Mouse (Mus musculus): Measurements from ENCODE around the gene Kcnn4. TPM values are rescaled to one million over a fixed set of nuclear protein-coding genes. Genes with fewer than 3 reads are reported as not detected.

The Kcnn4 gene
- total RNA-seq, 2 experiments from 2014 or later: 0.70 to 0.81 TPM

DNA sequence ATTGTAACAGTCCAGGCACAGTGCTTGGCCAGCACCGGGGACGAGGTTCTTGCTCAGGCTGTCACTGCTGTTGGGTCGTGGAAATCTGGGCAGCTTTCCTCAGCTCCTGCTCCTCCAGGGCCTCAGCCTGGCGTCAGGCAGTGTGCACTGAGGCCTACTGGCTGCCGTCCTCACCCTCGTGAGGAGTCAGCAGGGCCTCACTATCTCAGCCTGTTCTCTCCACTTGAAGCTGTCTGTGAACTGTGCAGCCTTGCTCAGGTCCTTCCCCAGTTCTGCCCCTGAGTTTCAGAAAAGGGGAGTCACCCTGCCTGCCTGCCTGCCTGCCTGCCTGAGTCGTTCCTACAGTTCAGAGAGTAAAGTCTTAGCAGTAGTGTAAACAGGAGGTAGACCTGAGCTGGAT is 45.2 kb downstream of the Kcnn4 start:
- intact Hi-C loops (cut with DNase I): no loop called here

DNA sequence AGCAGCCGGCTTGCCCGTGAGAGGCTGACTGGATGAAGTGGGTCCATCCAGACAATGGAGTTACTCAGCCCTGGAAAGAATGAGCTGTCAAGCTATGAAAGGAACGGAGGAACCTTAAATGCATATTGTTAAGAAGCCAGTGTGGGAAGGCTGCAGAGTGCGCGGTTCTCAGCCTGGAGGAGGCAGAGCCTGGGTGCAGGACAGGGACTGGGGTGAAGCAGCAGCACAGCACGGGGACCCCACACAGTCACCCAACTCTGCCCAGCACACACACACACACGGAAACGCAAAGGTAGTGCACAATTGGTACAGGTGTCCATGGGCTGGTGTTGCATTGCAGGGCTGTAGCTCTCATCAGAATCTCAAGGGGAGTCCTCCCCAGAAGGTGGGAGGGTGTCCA is 49.5 kb downstream of the Kcnn4 start:
- intact Hi-C loops (cut with DNase I): no loop called here
- no peak for DNase-seq (ENCODE audit: low spot score)

More for the DNA sequence above, 45.2 kb downstream of the Kcnn4 start:
- no peak for DNase-seq (ENCODE audit: low spot score)

DNA sequence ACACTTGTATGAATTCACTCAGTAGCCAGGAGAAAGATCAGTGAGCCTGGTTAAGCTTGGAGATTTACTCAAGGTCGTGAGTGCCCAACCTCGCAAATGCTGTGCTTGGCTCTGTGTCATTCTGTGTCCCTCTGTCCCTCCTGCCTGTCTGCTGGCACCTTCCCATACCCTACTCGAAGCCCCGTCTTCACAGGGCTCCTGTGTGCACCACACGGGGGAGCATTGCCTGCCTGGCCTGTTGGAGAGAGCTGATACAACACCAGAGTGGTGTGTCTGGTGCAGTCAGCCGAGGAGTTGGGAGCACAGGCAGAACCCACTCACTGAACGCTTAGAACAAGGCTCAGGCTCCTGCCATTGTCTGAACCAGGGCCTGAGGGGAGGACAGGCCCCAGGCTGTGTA is 51.6 kb downstream of the Kcnn4 start:
- intact Hi-C loops (cut with DNase I): no loop called here
- DNase-seq (ENCODE audit: low spot score): no peak

DNA sequence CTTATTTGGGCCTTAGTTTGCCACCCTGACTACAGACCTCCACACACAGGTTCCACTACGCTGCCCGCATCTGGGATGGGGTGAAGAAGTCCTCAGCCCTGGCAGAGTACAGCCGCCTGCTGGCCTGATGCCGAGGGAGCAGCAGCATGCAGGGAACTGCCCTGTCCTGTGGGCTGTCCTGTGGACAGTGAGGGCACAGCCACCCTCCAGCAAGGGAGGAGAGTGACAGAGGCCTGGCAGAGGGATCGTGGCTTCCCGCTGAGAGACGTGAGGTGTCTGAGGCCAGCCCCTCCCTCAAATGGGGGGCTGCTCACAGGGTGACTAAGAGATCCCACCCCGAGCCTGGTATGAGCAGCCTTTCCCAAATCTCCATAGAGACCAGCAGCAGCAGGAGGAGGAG is 52.2 kb downstream of the Kcnn4 start:
- intact Hi-C loops (cut with DNase I): no loop called here
- no peak for DNase-seq (ENCODE audit: low spot score)

DNA sequence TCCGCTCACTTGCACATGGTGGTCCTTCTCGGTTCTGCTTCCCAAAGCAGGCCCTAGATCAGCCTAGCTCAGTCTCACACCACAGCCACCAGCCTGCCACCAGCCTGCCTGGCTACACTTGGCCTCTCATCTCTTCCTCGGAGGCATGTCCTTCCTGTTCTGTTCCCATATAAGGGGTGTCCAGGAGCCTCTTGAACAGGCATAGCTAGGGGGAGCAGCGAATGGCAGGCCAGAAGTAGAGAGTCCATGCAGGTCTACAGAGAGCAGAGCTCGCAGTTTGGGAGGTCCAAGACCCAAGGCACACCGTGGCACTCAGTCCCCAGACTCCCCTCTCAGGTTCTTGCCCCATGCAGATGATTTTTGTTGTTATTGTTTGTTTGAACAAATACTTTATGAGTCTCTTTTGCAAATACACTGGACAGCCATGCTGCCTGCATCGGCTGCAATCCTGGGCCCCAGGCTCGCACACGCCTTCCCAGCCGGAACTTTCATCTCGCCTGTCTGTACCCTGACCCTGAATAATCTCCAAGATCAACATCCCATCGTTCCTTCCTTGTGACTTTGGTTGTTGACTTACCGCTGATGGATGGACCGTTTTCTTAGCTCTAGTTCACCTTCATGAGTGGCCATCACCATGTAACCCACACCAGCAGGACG is 53.2 kb downstream of the Kcnn4 start:
- intact Hi-C loops (cut with DNase I): no loop called here

DNA sequence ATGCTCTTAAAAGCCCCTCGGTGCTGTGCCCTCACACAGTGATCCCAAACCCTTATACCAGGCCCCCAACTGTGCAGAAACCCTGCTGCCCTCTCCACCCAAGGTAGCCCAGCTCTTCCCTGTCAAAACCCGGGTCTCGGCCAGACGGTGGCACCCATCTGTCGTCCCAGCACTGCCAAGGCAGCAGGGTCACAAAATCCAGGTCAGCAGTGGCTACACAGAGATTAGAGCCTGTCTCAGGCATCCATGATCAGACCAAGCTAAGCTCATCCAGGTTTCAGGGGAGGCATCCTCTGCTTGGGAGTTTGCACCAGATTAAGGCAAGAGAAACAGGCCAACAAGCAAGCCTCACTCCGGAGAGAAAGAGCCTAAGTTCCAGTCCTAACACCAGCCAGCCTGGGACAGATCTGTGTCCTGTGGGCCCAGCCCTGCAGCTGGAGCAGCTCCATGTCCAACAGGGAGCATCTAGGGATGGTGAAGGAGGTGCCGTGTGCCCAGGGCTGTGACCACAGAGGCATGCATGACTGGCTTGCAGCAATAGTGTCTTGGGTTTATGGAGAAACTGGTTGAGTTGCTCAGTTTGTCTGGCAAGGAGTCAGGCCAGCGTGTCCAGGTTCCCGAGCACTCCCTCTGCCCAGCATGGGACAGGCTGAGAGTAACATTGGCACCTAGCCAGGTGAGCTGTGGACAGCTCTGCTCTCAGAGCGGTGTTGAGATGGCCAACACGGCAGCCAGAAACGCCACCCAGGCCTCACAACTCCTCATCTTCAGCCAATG is 54.1 kb downstream of the Kcnn4 start:
- intact Hi-C loops (cut with DNase I): no loop called here
- no peak for DNase-seq (ENCODE audit: low spot score)

More for the DNA sequence above, 53.2 kb downstream of the Kcnn4 start:
- no peak for DNase-seq (ENCODE audit: low spot score)

DNA sequence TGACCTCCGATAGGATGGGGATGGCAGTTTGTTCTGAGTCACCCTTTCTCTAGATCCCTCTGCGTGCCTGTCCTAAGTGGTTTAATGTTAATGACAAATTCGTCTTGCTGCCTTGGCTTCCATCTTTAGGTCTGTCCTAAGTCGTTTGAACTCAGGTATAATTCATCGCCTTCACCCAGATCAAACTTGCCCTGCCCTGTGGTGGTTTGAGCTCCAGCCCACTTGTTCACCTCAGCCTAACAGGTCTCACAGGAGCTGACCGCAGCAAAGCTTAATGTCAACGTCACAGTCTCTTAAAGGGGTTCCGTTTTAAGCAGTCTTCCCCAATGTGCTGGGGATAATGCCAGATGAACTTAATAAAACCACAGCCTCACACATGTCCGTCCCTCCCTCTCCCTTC is 55.9 kb downstream of the Kcnn4 start:
- intact Hi-C loops (cut with DNase I): no loop called here
- DNase-seq (ENCODE audit: low spot score): no peak

DNA sequence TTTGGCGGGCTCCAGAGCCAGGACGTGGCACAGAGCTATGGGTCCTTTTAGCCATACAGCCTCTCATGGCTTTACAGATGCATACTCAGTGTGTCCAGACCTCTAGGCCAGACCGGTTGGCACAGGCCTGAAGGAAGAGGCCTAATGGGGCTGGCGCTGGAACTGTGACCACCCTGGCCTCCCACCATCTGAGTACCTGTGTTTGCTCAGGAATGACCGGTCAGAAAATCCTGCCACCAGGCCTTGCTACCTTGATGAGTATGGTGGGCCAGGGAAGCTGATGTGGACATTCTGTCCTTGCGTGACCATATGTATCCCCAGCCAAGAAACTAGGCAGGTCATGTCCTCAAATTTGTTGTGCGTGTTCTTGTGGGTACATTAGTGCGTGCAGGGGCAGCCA is 57.1 kb downstream of the Kcnn4 start:
- intact Hi-C loops (cut with DNase I): no loop called here
- no peak for DNase-seq (ENCODE audit: low spot score)

DNA sequence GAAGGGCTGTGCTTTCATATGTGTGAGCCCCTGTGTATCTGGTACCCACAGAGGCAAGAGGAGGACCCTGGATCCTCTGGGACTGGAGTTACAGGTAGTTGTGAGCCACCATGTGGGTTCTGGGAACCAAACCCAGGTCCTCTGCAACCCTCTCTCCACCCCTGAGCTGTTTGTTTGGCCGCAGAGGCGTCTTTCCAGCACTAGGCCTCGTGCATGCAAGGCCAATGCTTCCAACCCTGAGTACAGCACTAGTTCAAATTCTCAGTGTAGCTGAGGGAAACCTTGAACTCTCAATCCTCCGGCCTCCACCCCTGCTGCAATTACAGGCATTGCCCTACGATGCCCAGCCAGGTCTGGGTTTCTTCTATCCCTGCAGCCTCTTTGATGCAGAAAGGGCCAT is 58.7 kb downstream of the Kcnn4 start:
- no peak for DNase-seq (ENCODE audit: low spot score)
- intact Hi-C loops (cut with DNase I): no loop called here

DNA sequence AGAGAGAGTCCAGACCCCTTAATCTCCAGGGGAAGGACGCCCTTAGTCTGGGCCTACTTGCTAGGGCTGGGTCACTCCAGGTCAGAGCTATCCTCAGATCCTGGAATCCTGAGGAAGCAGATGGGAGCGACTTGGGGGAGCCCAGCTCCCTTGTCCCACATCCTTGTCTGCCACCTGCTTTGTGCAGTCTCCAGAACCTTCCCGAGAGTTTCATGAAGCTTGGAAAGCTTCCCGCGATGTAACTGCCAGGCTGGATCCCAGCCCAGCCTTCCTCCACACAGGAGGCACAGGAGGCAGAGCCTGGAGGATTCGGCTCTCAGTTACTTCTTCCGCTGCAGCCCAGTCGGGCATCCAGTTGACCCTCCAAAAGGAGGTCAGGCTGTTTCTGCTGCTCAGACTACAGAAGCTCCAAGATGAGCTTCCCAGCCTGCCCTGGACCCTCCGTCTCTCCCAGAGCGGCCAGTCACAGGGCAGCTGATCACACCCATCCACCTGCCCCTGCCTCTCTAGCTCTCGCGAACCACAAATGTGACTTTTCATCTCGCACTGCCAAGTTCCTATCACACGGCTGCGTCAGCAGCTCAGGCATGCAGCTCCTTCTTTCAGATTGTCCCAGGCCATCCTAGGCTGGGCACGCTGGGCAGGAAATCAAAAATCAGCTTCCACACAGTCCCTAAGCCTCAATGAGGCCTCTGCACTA is 59.5 kb downstream of the Kcnn4 start:
- DNase-seq (ENCODE audit: low spot score): no peak

DNA sequence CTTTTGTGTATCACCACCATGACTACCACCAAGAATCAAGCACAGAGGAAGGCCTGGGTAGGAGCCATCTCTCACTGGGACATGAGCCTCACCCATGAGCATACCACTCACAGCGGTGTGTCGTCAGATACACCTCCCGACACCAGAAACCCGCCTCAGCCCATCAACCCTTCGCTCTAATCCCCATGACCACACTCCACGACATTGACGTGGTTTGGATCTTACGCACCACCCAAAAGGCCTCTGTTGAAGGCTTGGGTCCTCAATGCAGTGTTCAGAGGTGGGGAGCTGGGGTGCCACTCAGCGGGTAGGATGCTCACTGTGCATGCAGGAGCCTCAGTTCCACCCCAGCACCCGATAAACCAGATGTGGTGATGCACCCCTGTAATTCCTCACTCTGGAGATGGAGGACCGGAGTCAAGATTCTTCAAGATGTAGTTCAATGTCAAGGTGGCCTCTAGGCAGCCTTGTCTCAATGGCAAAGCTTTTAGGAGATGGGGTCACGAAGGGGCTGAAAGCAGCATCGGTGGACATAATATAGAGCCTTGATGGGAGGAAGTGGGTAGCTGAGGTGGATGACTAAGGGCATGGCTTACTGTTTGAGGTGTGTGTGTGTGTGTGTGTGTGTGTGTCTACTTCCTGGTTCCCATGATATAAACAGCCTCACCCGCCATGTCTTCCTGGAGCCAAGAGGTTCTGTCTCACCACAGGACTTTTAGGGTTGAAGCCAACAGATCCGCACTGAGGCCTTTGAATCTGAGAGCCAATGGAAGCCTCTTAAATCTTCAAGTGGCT is 60.7 kb downstream of the Kcnn4 start:
- intact Hi-C loops (cut with DNase I): no loop called here
- DNase-seq (ENCODE audit: low spot score): no peak

More for the DNA sequence above, 59.5 kb downstream of the Kcnn4 start:
- intact Hi-C loops (cut with DNase I): no loop called here

DNA sequence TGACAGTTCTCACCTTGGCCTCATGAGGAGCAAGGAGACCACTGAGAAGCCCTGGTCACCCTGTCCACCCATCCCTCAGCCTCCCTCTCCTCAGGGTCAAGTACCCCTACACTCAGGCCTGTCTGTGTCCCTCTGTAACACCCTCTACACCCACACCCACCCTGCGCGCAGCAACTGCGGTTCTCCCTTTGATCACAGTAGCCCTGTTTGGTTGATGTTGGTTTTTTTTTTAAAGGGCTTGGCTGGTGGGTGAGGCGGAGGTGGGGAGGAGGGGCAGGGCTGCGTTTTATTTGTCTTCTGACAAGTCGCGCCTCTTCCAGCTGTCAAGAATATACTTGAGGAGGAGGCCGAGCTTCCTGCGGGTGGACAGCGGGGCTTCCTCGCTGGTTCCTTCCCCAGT is 61.6 kb downstream of the Kcnn4 start:
- intact Hi-C loops (cut with DNase I): no loop called here
- no peak for DNase-seq (ENCODE audit: low spot score)

DNA sequence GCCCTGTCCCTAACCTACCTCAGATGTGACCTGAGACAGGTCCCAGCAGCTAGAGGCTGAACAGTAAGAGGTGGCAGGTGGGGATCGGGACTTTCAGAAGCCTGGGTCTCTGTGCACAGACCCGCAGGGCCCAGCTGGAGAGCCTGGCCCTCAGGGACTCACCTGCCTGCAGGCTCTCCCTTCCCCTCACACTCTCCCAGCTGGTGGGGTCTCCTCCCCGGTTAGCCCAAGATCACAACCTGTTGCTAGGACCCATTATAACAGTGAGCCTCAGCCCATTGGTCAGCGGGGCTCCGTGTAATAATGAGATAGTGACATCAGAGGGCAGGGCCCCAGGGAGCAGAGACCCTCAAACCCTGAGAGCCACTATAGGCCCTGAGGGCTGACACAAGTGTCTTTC is 65.2 kb downstream of the Kcnn4 start:
- intact Hi-C loops (cut with DNase I): no loop called here
- no peak for DNase-seq (ENCODE audit: low spot score)

Small RNA genes lying within 50 kb of the gene (microRNA-seq; reads per million reads assigned to microRNA genes)
- not detected for gene Gm27592

Other genes with a start within 250 kb of the Kcnn4 start
- 1 to 10 TPM; 5.1 to 5.5 TPM for gene Zfp235, start 236.1 kb upstream of the Kcnn4 start, total RNA-seq (2021)
- gene Zfp114, start 195.2 kb upstream of the Kcnn4 start, total RNA-seq (2021): under 1 TPM; 0.14 to 0.44 TPM
- gene Zfp111, start 158.8 kb upstream of the Kcnn4 start, total RNA-seq (2021): 1 to 10 TPM; 3.6 to 4.0 TPM
- gene Zfp109, start 132.7 kb upstream of the Kcnn4 start, total RNA-seq (2021): 1 to 10 TPM; 1.7 to 2.1 TPM
- 1 to 10 TPM; 1.7 to 1.8 TPM for gene Zfp108, start 115.5 kb upstream of the Kcnn4 start, total RNA-seq (2021)
- 1 to 10 TPM; 3.2 to 3.7 TPM for gene Zfp93, start 99.8 kb upstream of the Kcnn4 start, total RNA-seq (2021)
- 1 to 10 TPM; 3.1 to 4.5 TPM for gene Zfp61, start 69.0 kb upstream of the Kcnn4 start, total RNA-seq (2021)
- 1 to 10 TPM; 1.8 to 2.5 TPM for gene Zfp94, start 53.6 kb upstream of the Kcnn4 start, total RNA-seq (2021)
- gene Tescl, start 36.3 kb upstream of the Kcnn4 start, total RNA-seq (2021): not detected
- not detected for gene Lypd5, start 21.1 kb upstream of the Kcnn4 start, total RNA-seq (2021)
- 1 to 10 TPM; 7.6 TPM for gene Smg9, start 29.4 kb downstream of the Kcnn4 start, total RNA-seq (2021)
- not detected for gene Irgc1, start 82.0 kb downstream of the Kcnn4 start, total RNA-seq (2021)
- gene Plaur, start 92.2 kb downstream of the Kcnn4 start, total RNA-seq (2021): 1 to 10 TPM; 2.1 to 2.2 TPM
- 10 to 100 TPM; 13.1 to 13.9 TPM for gene Cadm4, start 111.8 kb downstream of the Kcnn4 start, total RNA-seq (2021)
- 10 to 100 TPM; 15.1 to 15.6 TPM for gene Zfp428, start 136.7 kb downstream of the Kcnn4 start, total RNA-seq (2021)
- gene AC161166.1, start 142.2 kb downstream of the Kcnn4 start, total RNA-seq (2021): not detected
- 10 to 100 TPM; 15.7 to 18.2 TPM for gene Irgq, start 160.4 kb downstream of the Kcnn4 start, total RNA-seq (2021)
- gene Pinlyp, start 175.9 kb downstream of the Kcnn4 start, total RNA-seq (2021): not detected
- gene Xrcc1, start 176.0 kb downstream of the Kcnn4 start, total RNA-seq (2021): 10 to 100 TPM; 27.8 to 27.9 TPM
- gene Ethe1, start 217.3 kb downstream of the Kcnn4 start, total RNA-seq (2021): 10 to 100 TPM; 44.6 to 49.1 TPM
- under 1 TPM; 0.08 to 0.17 TPM for gene Zfp575, start 217.4 kb downstream of the Kcnn4 start, total RNA-seq (2021)
- under 1 TPM; 0.50 to 0.57 TPM for gene Phldb3, start 240.5 kb downstream of the Kcnn4 start, total RNA-seq (2021)